Mouse (Mus musculus) granulocyte monocyte progenitor cell, adult 5-6 weeks (primary cell): ENCODE results near the gene Arhgef38. TPM values are rescaled to one million over a fixed set of nuclear protein-coding genes. Genes with fewer than 3 reads are reported as not detected.
A peak's percentile ranks its signal among the peaks of the same experiment; 100 is the strongest.

Experiments
- ATAC-seq: replicated peaks from 2 replicates; pipeline ENCODE4 v1.8.0; 2016; ENCODE audit warnings: mild to moderate bottlenecking, moderate TSS enrichment, inconsistent platforms; ENCODE audit not compliant: poor library complexity, severe bottlenecking
- total RNA-seq, 2 experiments: library from RNA; stranded (forward) in 1 of 2; stranded (reverse) in 1 of 2; fragments of 200-712, 200-1000 nt in 1 of 2; fragments of >200 nt in 1 of 2; fragmentation: Nextera tagmentation in 1 of 2; gene quantifications; 2 replicates each; pipeline ENCODE4 v1.2.3; 2014 to 2017

Gene Arhgef38
- total RNA-seq, 2 experiments from 2014 or later, result not detected

DNA sequence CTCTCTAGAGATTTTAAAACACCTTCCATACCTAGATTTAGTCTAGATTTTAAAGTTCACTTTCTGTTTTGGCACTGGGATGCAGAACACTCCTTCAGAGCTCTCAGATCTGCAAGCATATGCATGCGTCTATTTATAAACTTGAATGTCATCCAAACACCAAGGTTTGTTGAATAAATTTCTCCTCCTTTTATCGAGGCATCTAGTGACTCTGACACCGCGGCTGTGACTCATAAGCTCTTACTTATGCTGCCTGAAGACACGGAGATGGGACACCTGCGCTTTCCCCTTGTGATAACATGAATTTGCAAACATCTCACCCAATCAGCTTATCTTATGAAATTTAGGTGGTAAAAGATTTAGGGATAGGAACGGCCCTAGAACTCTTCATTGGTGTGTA is 65.0 kb downstream of the Arhgef38 start:
- ATAC-seq, result no peak

DNA sequence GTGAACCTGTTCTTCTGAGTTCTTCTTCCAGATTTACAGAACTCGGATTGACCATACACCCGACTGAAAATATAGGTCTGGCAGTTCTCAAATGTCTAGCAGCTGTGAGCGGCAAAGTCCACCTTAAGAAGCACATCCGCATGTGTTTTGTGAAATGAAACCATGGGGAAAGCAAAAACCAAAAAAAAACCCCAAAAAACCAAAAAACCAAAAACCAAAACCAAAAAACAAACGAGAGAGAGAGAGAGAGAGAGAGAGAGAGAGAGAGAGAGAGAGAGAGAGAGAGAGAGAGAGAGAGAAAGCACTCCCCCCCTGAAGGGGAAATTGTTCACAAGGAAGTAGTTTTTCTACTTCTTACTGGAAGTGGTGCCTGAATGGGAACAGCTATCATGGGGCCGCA is 67.2 kb downstream of the Arhgef38 start:
- no peak for ATAC-seq

DNA sequence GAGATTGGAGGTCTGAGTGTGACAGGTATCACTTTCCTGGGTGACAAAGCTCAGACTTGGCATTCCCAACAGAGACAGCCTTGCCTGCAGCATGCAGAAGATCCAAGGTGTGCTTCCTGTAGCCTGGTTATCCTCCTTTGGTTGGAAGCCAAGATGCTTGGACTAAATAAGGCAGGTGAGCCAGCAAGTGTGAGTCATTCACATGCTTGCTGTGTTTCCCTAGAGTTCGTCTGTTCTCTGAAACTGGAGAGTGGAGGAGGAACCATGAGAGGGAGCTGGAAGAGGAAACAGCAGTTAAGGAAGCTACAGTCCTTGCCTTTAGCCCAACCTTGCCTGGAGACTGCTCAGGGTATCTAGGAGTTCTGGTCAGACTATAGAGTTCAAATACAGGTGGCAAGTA is 69.6 kb downstream of the Arhgef38 start:
- ATAC-seq, result no peak

DNA sequence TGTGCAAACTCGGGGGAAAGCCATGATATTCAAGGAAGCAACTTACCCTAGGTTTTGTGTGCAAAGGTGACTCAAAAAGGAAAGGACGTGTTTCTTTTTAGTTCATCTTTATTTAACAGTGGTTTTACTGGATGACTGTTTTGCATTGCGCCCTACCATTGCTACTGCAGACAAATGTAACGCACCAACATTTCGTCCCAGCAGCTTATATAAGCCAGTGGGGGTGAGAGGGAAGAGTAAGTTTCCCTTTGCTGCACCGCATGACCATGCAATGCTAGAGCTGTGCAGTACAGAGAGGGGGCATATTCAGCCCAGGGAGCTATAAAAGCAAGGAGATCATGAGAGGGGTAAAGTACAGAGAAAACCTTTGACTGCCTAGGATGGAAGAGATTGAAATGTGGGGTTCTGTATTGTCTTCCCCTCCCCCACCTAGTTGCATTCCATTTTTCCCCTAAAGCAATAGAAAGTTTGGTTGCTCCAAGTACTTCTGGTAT is 70.8 kb downstream of the Arhgef38 start:
- no peak for ATAC-seq

DNA sequence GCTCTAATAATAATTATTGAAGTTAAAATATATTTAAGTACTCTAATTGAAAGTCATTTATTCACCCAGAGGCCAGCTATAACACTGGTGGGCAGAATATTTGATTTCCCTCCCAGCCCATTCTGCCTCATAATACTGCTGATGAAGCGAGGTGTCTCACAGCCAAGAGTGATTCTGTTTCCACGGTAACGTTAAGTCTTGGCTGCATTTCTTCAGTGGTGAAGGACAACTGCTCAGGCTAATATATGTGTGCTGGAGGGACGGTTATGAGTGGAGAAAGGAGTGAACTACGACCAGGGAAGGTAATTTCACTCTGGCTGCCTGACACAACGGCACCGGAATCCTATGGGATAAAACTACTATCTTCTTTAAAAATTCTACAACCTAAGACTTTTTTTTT is 71.6 kb downstream of the Arhgef38 start:
- ATAC-seq, result no peak

DNA sequence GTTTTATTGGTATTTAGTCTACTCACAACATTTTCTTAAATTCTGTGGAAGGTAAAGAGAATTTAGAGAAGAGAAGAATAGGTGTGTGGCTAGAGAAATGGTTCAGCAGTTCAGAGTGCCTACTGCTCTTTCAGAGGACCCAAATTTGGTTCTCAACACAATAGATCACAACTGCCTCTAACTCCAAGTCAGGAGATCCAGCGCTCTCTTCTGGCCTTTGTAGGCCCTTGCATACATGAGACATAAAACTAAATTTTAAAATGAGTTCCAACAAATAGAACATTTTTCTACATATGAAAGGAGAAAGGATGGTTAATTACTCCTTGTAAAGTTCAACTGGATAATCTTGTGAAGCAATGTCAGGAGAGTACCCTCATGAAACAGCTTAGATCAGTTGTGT is 73.3 kb downstream of the Arhgef38 start:
- ATAC-seq, result no peak

DNA sequence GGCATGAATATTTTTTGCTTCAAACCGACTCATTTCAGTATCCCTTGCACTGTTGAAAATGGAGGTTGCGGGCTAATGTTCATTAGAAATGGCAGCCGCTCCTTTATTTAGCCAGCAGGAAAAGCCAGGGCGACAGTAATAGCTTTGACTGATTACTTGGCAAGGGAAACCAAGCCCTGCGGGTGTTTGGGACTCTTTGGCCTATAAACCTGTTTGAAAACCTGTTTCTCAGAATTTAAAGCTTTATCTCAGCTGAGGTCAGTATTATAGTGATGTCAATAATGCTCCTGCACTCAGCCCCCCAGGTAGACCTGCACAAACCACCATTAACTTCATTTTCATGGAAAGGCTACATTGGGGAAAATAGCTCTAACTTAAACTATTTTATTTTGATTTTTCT is 76.5 kb downstream of the Arhgef38 start:
- no peak for ATAC-seq

DNA sequence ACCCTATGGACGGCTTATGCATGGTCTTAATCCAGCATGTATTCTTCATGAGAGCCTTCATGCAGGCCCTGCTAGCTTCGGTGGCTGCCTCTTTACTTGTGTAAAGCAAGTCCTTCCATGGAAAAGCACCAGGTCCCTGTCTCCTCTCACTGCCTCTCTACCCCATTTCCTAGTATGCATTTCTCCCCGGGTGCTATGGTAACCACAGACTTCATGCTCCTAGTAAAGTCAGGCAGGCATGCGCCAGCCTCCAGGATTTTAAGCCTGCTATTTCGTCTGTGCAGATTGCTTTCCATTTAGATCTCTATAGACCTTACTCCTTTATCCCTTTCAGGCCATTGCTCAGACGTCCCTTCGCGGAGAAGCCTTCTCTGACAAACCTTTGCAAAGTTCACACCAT is 80.1 kb downstream of the Arhgef38 start:
- ATAC-seq, result no peak

DNA sequence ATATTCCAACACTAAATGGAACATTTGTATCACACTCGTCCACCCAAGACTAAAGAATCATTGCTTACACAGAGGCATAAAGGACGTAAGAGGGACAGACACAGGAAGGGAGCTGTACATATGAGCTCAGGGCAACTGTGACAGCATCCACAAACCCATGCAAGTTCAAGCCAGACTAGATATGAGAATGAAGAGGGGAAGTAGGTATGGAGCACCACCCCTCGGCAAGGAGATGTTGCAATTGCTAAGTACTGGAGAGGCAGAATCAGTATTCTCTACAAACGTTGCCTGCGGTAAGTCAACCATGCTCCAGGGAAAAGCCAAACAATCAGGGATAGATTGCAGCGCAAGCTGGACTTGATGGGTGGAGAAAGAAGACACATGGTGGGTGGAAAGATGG is 81.1 kb downstream of the Arhgef38 start:
- ATAC-seq, result peak; percentile 62

DNA sequence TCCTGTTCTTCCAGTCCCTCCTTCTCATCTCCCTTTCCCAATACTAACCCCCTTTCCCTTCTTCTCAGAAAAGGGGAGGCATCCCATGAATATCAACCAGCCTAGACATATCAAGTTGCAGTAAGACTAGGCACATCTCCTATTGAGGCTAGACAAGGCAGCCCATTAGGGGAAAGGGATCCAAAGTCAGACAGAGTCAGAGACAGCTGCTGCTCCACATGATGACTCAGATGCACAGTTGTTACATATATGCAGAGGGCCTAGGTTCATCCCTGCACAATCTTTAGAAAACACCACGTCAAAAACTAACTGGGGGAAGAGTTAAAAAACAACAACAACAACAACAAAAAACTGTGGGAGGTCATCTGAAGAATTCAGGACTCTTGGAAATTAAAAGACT is 81.9 kb downstream of the Arhgef38 start:
- ATAC-seq, result no peak

DNA sequence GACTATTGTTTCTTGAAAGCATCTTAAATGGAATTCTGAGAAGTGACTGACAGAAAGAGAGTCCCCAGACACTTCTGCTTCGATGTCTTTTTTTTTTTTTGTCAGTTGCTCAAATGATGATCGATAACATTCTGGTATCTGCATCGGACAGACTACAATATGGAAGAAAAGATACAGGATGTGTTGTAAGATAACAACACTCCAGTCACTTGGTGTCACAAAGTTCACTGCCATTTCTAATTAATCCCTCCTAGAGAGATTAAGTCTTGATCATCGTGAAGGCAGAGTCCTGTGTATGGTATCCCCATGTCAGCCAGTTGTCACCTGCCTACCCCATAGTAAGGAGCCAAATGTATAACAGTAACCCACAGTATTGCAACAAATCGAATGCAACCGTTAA is 83.1 kb downstream of the Arhgef38 start:
- ATAC-seq, result no peak

DNA sequence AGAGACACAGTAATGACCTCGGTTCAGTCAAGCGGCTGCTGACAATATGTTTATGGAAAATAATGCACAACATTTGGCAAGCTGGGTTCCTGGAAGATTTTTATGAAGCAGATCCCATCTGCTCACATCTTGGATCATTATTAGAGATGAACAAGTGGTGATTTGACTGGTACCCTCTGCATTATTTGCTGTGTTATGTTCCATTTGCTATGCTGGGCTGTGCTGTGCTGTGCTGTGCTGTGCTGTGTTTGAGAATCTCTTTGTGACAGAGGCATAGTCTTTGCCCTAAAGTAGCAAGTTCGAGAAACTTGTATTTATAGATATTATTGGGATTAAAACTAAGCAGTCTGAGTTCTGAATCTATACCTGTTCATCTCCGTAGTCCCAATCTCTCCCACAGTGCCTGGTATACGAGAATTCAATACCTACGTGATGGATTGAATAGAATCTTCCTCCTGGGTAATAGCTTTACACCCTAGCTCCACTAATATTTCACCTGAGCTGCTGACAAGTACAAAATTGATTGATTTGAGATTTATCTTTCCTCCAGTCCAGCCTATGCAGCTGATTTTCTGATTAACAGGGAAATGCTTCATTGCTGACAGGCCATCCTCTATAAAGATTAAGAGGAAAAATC is 90.1 kb downstream of the Arhgef38 start:
- ATAC-seq, result no peak

DNA sequence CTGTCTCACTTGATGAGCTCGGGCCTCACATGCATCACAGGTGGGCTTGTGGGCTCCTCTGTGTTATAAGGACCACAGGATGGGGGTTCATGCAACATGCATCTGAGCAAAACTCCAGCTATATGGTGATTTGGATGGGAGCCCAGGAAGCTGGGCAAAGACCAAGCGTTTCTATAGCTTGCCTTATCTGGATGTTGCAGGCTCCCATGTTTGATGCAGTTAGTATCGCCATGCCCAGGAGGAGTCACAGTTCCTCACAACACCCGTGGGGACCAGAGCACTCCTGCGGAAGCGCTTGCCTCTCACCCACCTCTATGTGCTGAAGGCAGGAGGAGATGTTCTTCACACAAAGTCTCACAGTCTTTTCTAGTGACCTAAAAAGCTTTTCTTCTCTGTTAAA is 92.9 kb downstream of the Arhgef38 start:
- no peak for ATAC-seq

DNA sequence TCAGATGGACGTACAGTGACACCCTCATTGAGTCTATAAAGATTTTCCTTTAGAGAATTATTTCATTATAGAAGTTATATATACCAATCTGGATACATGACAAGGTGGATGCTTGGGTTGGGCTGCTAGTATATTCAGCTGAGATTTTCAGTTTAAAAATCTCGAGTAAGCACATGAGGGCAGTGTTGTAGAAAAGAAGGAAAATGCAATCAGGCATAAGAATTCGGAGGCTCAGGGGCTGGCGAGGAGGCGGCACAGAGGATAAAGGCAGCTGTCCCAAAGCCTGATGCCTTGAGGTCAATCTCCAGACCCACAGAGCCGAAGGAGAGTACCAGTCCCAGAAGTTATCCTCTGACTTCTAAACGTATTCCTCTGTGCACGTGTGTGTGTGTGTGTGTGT is 102.1 kb downstream of the Arhgef38 start:
- ATAC-seq, result no peak

DNA sequence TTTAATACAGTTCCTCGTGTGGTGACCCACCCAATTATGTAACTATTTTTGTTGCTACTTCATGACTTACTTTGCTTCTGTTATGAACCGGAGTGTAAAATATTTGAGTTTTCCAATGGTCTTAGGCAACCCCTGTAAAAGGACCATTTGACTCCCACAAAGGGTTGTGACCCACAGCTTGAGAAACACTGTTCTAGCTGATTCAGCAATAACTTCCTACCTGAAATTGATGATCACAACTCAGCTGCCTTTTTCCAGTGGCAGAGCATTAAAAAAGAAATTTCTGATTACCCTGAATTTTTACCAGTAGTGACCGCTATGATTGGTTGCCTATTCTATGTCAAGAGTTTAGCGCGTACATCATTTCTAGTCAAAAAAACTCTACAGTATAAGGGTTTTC is 103.4 kb downstream of the Arhgef38 start:
- no peak for ATAC-seq

DNA sequence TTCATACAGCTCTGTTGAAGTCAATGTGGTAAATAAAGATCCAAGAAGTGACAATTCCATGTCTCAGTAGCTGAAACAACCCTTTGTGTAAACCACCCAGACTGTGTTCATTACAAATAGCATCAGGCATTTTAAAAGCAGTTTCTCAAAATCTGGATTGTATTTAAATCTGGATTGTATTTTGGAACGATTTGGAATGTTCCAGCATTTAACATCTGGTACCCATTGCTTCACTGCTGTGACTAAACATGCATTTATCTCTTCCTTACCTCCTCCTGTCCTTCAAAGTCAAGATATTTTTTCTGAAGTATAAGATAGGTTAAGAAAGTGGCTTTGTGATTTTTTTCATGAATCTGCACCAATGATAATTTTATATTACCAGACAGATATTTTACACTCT is 121.5 kb downstream of the Arhgef38 start:
- no peak for ATAC-seq

DNA sequence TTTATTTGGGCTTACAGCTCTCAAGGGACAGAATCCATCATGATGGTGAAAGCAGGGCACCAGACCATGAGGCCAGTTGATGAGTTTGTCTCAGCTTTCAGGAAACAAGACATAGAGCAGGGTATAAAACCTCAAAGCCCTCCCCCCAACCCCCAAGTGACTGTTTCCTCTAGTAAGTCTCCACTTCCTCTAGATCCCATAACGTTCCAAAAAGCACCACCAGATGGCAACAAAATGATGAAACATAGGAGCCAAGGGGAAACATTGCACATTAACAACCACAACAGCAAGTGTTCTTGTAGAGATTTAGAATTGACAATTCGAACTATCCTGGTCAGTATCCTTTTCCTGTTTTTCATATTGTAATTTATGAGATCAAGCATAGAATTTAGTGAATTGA is 123.0 kb downstream of the Arhgef38 start:
- peak; percentile 99 for ATAC-seq

DNA sequence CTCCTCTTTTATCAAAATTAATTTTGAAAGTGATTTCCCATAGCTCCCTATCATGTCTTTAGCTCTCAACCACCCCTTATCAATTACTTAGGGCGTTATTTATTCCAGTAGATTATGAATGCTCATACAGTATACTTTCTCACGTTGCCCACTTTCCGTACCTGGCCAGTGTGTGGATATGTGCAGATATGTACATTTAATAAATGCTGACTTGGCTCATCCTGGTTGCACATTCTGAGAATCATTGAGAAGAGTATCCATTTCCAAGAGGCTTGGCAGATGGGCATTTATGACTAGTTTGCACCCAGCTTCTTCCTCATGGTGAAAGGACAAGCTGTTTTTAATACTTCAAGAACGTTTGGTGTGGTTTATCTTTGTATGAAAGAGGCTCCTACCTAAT is 124.9 kb downstream of the Arhgef38 start:
- no peak for ATAC-seq

DNA sequence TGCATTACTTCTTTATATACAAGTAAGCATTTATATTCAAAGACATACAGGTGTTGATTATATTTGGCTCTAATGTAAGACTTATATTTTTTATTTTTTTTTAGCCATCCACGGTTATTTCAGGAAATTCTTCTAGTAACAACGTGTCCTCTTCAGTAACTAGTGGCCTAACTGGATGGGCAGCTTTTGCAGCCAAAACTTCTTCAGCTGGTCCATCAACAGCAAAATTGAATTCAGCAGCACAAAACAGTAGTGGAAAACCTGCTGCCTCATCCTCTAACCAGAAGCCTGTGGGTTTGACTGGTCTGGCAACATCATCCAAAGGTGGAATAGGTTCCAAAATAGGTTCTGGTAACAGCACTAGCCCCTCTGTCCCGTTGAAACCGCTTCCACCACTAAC is 126.0 kb downstream of the Arhgef38 start:
- no peak for ATAC-seq

DNA sequence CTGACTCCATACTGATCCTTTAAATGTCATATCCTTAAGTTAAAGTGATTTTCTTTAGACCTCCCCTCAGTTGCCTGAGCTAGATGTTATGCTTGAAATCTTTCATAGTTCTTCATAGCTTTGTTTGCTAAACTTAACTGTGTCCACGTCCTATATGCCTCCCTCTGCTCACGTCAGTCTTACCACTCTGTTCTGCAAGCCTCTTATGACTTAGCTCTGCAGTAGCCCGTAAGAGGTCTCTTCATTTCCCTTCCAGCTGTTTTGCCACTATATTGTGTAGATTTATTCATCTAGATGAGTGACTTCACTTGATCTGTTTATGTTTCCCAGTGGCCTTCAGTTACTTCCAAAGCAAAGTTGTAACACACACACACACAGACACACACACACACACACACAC is 130.3 kb downstream of the Arhgef38 start:
- ATAC-seq, result no peak

DNA sequence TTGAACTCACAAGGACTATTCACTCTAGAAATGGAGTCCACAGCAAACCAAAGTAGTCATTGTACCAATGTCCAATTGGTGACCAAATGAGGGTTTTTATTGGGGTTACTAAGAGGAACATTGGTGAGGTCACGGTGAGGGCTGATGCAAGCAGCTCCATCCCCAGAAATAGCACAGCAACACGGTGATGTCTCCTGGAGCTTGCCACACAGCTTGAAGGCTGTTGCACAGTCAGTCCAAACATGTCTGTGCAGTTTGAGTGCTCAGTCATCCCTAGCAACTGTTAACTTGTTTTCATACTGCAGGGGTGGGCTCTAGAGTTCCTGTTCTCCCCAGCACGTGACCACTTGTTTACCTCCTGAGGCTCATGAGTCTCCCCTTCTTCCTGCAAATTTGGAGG is 131.0 kb downstream of the Arhgef38 start:
- ATAC-seq, result peak; percentile 65

DNA sequence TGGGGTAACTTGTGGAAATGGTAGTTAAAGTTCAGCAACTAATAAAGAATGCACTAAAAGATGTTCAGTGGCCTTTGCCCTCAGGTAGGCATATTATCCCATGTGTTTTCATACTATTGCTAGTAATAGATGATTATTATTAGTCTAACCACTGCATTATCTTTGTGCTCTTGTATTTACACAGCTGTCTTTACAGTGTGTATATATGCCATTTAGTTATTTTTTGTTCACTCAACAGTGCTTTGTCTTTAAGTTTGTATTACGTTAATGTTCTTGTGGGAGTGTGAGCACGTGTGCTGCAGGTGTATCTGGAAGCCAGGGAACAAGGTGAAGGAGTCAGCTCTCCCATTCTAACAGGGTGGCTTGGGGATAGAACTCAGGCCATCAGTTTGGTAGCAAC is 135.8 kb downstream of the Arhgef38 start:
- ATAC-seq, result no peak

DNA sequence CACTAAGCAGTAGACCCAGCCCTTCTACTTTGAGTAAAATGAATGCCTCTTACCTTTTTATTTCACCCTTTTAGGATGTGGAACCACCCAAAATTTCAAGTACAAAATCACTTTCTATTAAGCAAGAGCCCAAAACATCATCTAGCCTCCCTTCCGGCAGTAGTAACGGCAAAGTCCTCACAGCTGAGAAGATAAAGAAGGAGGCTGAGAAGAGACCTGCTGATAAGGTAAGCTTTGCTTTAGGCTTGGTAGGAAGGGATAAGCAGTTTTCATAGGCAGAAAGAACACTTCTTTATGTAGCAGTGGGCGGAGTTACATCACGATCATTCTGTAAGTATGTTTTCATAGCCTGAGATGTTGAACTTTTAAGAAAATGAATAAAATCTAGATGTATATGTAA is 136.4 kb downstream of the Arhgef38 start:
- ATAC-seq, result no peak
